Mouse (Mus musculus) layer of hippocampus, adult 18-20 months (tissue): ENCODE measurements around the gene Gm572. TPM values are rescaled to one million over a fixed set of nuclear protein-coding genes. Genes with fewer than 3 reads are reported as not detected.

ENCODE experiments used
- DNase-seq, 2 experiments: peaks; one replicate each; pipeline ENCODE4 v3.0.0; 2022; ENCODE audit warnings: low spot score in 2 of 2
- long read RNA-seq: library from polyadenylated mRNA; stranded (forward); transcript quantifications from one replicate; pipeline ENCODE4 v2.0.0, GENCODE M21; 2021
- total RNA-seq, 2 experiments: library from RNA; stranded (reverse); gene quantifications; 2 replicates each; pipeline ENCODE4 v1.2.3; 2021

Gm572 gene
- not detected for total RNA-seq
- long read RNA-seq = 0 reads

- DNase-seq = no peak
Measured at GRCm38 (mm10) chr4:148643291-148644156, at the start of gene Gm572. Gene Gm572, plus strand, starts transcription at chr4:148643317.

- DNase-seq = no peak
Measured at GRCm38 (mm10) chr4:148593996-148594395, 49.1 kb upstream of the Gm572 start.

- DNase-seq = no peak
Measured at GRCm38 (mm10) chr4:148595916-148596315, 47.2 kb upstream of the Gm572 start.

- DNase-seq = no peak
Measured at GRCm38 (mm10) chr4:148596731-148597130, 46.4 kb upstream of the Gm572 start.

GRCm38 (mm10) chr4:148598826-148599225, 44.3 kb upstream of the Gm572 start:
- DNase-seq = no peak

- DNase-seq = no peak
Measured at GRCm38 (mm10) chr4:148600316-148600715, 42.8 kb upstream of the Gm572 start.

DNA sequence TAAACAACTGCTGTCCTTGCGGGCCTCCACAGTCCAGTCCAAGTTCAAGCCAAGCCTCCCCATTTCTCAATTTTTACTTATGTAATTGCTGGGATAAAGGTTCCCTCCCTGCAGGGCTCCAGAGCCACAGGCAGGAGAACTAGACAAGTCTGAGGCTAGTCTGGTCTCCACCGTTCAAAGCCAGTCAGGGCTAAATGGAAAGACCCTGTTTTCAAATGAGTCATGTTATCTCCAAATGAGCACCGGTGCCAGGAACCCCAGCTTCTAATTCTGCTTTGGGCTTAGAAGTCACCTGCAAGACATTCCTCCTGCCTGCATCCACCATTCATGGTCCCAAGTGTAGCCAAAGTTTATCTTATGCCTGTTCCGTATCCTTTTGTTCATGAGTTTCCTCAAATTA, 41.2 kb upstream of the Gm572 start:
- DNase-seq = no peak

GRCm38 (mm10) chr4:148602357-148603120, 40.6 kb upstream of the Gm572 start, which contains the start of gene Masp2:
Gene Masp2, plus strand, starts transcription at chr4:148602554.
- no peak for DNase-seq

DNA sequence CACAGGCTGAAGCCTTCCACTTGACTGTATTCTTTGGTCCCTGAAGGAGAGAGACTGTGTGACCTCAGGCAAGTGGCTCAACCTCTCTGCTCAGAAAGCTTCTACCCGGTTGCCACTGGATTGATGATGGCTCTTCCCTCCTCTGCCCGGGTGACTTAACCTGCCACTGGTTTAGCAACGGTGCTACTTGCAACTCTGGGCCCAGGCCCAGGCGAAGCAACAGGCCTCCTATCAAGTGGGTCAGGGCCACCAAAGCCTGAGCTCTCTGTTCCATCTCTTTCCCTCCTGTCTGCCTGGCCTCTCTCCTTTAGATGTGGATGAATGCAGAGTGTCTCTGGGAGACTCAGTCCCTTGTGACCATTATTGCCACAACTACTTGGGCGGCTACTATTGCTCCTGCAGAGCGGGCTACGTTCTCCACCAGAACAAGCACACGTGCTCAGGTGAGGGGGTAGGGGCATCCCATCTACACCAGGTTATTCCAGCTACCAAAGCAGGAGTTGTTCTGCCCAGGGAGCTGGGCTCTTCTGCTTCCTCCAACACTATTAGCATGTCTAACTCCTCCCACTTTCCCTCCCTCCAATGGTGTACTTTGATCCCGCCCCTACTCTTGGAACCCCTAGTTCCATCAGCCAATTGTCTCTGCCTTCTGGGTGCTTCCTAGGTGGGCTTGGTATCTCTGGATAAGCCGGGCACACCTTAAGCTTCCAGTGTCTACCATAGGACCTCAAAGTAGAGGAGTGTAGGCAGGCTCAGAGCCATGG, 39.6 kb upstream of the Gm572 start:
- no peak for DNase-seq

DNA sequence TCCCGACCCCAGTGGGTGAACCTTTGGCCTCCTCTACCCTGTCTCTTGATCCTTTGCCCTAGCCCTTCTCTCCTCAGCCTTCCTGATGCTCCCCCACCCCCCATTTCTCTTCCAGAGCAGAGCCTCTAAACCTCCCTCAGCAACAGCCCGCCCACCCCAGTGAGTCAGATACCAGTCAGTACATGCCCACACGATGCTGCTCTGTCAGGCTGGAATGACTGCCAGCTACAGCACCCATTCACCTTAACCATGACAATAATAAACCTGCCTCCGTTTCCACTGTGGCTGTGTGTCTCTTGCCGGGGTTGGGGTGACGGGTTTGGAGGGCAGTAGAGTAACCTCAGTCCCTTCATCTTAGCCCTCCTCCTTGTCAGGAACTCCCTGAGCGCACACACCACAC, 39.0 kb upstream of the Gm572 start:
- peak; percentile 78 to 80 for DNase-seq

DNA sequence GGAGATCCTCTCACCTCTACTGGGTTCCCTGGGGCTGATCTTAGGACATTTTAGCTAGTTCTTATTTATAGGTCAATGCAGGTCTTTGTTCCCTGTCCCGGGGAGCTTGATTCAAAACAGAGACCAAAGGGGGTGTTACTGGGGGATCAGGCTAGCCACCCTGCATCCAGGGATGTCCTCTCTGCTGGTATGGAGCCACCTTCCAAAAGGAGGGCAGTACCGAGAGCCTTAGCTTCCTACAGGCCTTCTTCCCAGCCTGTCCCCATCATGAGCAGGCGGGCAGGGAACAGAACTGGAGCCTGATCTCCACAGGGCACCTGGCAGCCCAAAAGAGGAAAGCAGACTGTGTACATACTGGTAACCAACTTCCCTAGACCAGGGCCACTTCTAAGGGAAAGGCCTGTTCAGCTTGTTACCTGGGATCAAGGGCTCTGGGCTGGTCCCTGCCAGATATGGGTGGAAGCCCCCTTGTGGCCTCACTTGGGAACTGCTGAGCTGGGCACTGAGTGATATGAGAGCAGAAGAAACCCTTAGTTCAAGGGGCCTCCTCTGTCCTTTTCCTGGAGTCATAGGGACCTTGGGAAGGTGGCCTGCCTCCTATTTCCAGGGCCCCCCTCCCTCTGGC, 38.5 kb upstream of the Gm572 start:
- peak in 1 of 2 experiments; percentile 68 for DNase-seq

DNA sequence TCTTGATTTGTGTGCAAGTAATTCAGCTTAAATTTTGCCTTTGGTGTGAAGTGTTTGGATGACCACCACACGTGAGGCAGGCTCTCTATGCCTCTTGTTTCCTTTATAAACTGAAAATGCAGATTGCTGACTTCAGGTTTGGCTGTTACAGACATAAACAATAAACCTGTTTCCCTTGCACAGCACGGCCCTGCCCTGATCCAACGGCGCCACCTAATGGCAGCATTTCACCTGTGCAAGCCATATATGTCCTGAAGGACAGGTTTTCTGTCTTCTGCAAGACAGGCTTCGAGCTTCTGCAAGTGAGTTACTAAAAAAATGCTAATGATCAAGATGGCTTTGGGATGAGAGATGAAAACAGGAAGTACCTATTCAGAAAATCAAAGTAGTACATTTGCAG, 35.4 kb upstream of the Gm572 start:
- peak; percentile 73 to 80 for DNase-seq

- no peak for DNase-seq
Measured at GRCm38 (mm10) chr4:148609805-148610204, 33.3 kb upstream of the Gm572 start.

GRCm38 (mm10) chr4:148610631-148611364, 32.3 kb upstream of the Gm572 start:
- DNase-seq = no peak

- no peak for DNase-seq
Measured at GRCm38 (mm10) chr4:148612557-148612956, 30.6 kb upstream of the Gm572 start.

DNA sequence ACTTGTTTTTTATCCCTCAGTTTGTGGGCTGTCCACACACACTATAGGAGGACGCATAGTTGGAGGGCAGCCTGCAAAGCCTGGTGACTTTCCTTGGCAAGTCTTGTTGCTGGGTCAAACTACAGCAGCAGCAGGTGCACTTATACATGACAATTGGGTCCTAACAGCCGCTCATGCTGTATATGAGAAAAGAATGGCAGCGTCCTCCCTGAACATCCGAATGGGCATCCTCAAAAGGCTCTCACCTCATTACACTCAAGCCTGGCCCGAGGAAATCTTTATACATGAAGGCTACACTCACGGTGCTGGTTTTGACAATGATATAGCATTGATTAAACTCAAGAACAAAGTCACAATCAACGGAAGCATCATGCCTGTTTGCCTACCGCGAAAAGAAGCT, 29.4 kb upstream of the Gm572 start:
- DNase-seq = no peak

DNA sequence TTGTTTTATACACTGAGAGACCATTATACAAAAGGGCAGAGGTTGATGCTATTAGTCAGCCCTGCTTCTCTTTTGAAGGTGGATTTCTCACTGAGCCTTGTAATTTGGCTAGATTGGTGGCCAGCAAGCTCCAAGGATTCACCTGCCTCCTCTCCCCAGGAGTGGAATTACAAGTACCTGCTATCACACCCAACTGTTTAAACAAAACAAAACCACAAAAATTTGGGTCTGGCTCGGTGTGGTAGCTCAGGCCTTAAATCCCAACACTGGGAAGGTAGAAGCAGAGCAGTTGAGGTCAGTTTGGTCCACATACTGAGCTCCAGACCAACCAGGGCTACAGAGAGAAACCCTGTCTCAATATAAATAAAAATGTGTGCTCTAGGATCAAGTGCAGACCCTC, 23.3 kb upstream of the Gm572 start:
- DNase-seq = no peak

- no peak for DNase-seq
Measured at GRCm38 (mm10) chr4:148620718-148621117, 22.4 kb upstream of the Gm572 start.

GRCm38 (mm10) chr4:148622485-148622884, 20.6 kb upstream of the Gm572 start:
- no peak for DNase-seq

DNA sequence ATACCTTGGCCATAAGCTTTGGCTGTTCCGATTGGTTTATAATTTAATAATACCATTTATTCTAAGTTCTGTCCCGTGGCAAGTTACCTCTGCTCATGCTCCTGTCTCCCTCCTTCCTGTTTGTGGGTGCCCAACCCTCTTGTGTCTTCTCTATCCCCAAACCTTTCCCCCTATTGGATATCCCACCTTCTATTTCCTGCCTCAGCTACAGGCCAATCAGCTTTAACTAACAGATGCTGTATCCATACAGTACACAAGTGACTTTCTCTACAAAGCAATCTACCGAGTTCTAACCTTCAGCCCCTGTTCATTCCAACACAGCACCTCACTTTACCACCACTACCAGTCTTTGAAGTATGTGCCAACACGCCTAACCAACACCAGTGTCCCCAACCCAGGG, 19.5 kb upstream of the Gm572 start:
- no peak for DNase-seq
